Mouse (Mus musculus) midbrain, embryonic 13.5 days (tissue): ENCODE measurements around the gene Padi2. TPM values are rescaled to one million over a fixed set of nuclear protein-coding genes. Genes with fewer than 3 reads are reported as not detected.

Experiments used
- ATAC-seq: fragments of 200-750 bp; cut with Nextera tagmentation; 2 replicates; pipeline ENCODE4 v1.8.0; 2017; ENCODE audit warnings: mild to moderate bottlenecking, moderate TSS enrichment, moderate library complexity
- H3K27ac ChIP-seq: fragments of 300-500 bp; sonication (generic); 2 replicates; pipeline ENCODE4 v1.5.1; 2015; ENCODE audit warnings: inconsistent platforms, mild to moderate bottlenecking, moderate library complexity
- H3K27me3 ChIP-seq: fragments of 300-500 bp; sonication (generic); 2 replicates; pipeline ENCODE4 v1.6.1; 2015; ENCODE audit warnings: mild to moderate bottlenecking, inconsistent platforms
- H3K36me3 ChIP-seq: fragments of 300-500 bp; sonication (generic); 2 replicates; pipeline ENCODE4 v1.6.1; 2015; ENCODE audit warnings: mild to moderate bottlenecking, inconsistent platforms
- H3K4me1 ChIP-seq: fragments of 300-500 bp; sonication (generic); replicated peaks from 2 replicates; pipeline ENCODE4 v1.6.1; 2015; ENCODE audit warnings: inconsistent platforms
- H3K4me2 ChIP-seq: fragments of 300-500 bp; sonication (generic); replicated peaks from 2 replicates; pipeline ENCODE4 v1.6.1; 2015; ENCODE audit warnings: moderate library complexity, mild to moderate bottlenecking, inconsistent platforms
- H3K4me3 ChIP-seq: fragments of 300-500 bp; sonication (generic); replicated peaks from 2 replicates; pipeline ENCODE4 v1.5.1; 2015; ENCODE audit warnings: mild to moderate bottlenecking, inconsistent platforms
- H3K9ac ChIP-seq: fragments of 300-500 bp; sonication (generic); replicated peaks from 2 replicates; pipeline ENCODE4 v1.6.1; 2015; ENCODE audit warnings: mild to moderate bottlenecking, inconsistent platforms
- H3K9me3 ChIP-seq: fragments of 300-500 bp; sonication (generic); 2 replicates; pipeline ENCODE4 v1.6.1; 2016; ENCODE audit warnings: mild to moderate bottlenecking, inconsistent platforms
- WGBS: fragments of 180-500 bp; shearing (Covaris S2); methylation state at CpG from one replicate; pipeline ENCODE4 v1.1.7; 2015; 5-methylcytosine and 5-hydroxymethylcytosine counted together
- polyA plus RNA-seq: library from polyadenylated mRNA; unstranded; fragments of >200 nt; fragmentation: Nextera tagmentation; extraction: Ambion mirVana; gene quantifications from 2 replicates; pipeline ENCODE4 v1.2.1, GENCODE M21; 2015

Padi2 gene
- polyA plus RNA-seq, 1 experiment from 2014 or later: 0.93 TPM

GRCm38 (mm10) chr4:140950574-140950973, 44.4 kb downstream of the Padi2 start:
- Histone ChIP-seq H3K36me3 (no peaks in the 10 kb centered on the region), H3K9ac (no peak overlapping the region), H3K4me3 (no peak overlapping the region), H3K27me3 (no peaks in the 10 kb centered on the region), H3K4me2 (no peak overlapping the region), H3K9me3 (no peaks in the 10 kb centered on the region), H3K27ac (no peak overlapping the region), H3K4me1 (no peaks in the 10 kb centered on the region)
- WGBS: 87% methylated on average over 3 of the region's 3 CpGs
- ATAC-seq: no peak

- H3K27me3 ChIP-seq: no peaks in the 10 kb centered on the region
- H3K4me2 ChIP-seq: no peak overlapping the region
- H3K4me1 ChIP-seq: peaks cover 7% of the 10 kb centered on the region
- 92% methylated on average over 18 of the region's 18 CpGs for WGBS
- no peaks in the 10 kb centered on the region for H3K36me3 ChIP-seq
- no peaks in the 10 kb centered on the region for H3K9me3 ChIP-seq
- no peak for ATAC-seq
- H3K9ac ChIP-seq: no peak overlapping the region
- no peak overlapping the region for H3K27ac ChIP-seq
- no peak overlapping the region for H3K4me3 ChIP-seq
These were observed 45.9 kb downstream of the Padi2 start for GRCm38 (mm10) chr4:140951861-140952641.

- Histone ChIP-seq H3K9me3 (no peaks in the 10 kb centered on the region), H3K27ac (peak overlapping the region; percentile 80), H3K4me1 (peaks cover 26% of the 10 kb centered on the region), H3K27me3 (no peaks in the 10 kb centered on the region), H3K9ac (peak overlapping the region; percentile 61), H3K36me3 (no peaks in the 10 kb centered on the region), H3K4me3 (peak overlapping the region; percentile 42), H3K4me2 (peak overlapping the region; percentile 70)
- WGBS: 3% methylated on average over 17 of the region's 17 CpGs
- no peak for ATAC-seq
These were observed 51.1 kb downstream of the Padi2 start for GRCm38 (mm10) chr4:140957131-140957702.

- H3K4me3 ChIP-seq: peak overlapping the region; percentile 42
These were observed 51.6 kb downstream of the Padi2 start for GRCm38 (mm10) chr4:140957725-140958124.

GRCm38 (mm10) chr4:140958319-140958718, 52.2 kb downstream of the Padi2 start:
- no peak for ATAC-seq
- no peak overlapping the region for H3K4me2 ChIP-seq
- 62% methylated on average over 6 of the region's 6 CpGs for WGBS
- H3K27me3 ChIP-seq: no peaks in the 10 kb centered on the region
- H3K27ac ChIP-seq: no peak overlapping the region
- no peaks in the 10 kb centered on the region for H3K36me3 ChIP-seq
- H3K9me3 ChIP-seq: no peaks in the 10 kb centered on the region
- peaks cover 37% of the 10 kb centered on the region for H3K4me1 ChIP-seq
- H3K9ac ChIP-seq: no peak overlapping the region
- no peak overlapping the region for H3K4me3 ChIP-seq

More at GRCm38 (mm10) chr4:140957725-140958124, 51.6 kb downstream of the Padi2 start:
- peaks cover 31% of the 10 kb centered on the region for H3K4me1 ChIP-seq
- peak; percentile 44 for ATAC-seq
- H3K9me3 ChIP-seq: no peaks in the 10 kb centered on the region
- H3K27ac ChIP-seq: peak overlapping the region; percentile 80
- peak overlapping the region; percentile 61 for H3K9ac ChIP-seq
- H3K36me3 ChIP-seq: no peaks in the 10 kb centered on the region
- H3K4me2 ChIP-seq: peak overlapping the region; percentile 70
- WGBS: under 1% methylated on average over 13 of the region's 13 CpGs
- H3K27me3 ChIP-seq: no peaks in the 10 kb centered on the region

GRCm38 (mm10) chr4:140959128-140959679, 53.1 kb downstream of the Padi2 start:
- WGBS: 91% methylated on average over 7 of the region's 7 CpGs
- H3K27me3 ChIP-seq: no peaks in the 10 kb centered on the region
- H3K36me3 ChIP-seq: no peaks in the 10 kb centered on the region
- no peak overlapping the region for H3K4me3 ChIP-seq
- no peak for ATAC-seq
- H3K4me1 ChIP-seq: peaks cover 44% of the 10 kb centered on the region
- no peak overlapping the region for H3K4me2 ChIP-seq
- H3K9ac ChIP-seq: no peak overlapping the region
- no peaks in the 10 kb centered on the region for H3K9me3 ChIP-seq
- no peak overlapping the region for H3K27ac ChIP-seq

- Histone ChIP-seq H3K4me1 (peaks cover 50% of the 10 kb centered on the region), H3K27me3 (no peaks in the 10 kb centered on the region), H3K4me2 (no peak overlapping the region), H3K36me3 (no peaks in the 10 kb centered on the region), H3K27ac (no peak overlapping the region), H3K9me3 (no peaks in the 10 kb centered on the region), H3K9ac (no peak overlapping the region), H3K4me3 (no peak overlapping the region)
- 78% methylated on average over 10 of the region's 10 CpGs for WGBS
- ATAC-seq: no peak
These were observed 53.8 kb downstream of the Padi2 start for GRCm38 (mm10) chr4:140959715-140960479.

- Histone ChIP-seq H3K4me1 (peaks cover 52% of the 10 kb centered on the region), H3K4me2 (peak within 1 kb of the TSS; percentile 77), H3K4me3 (peak within 1 kb of the TSS; percentile 74), H3K9ac (peak within 1 kb of the TSS; percentile 89), H3K27ac (peak within 1 kb of the TSS; percentile 84), H3K9me3 (no peaks in the 10 kb centered on the region), H3K27me3 (no peaks in the 10 kb centered on the region), H3K36me3 (peaks cover under 1% of the 10 kb centered on the region; the same call in 1 of the 2 replicates)
- WGBS: 2% methylated on average over 37 of the region's 37 CpGs
- peak; percentile 96 for ATAC-seq
These were observed 54.8 kb downstream of the Padi2 start, which contains the start of gene Sdhb for GRCm38 (mm10) chr4:140960781-140961466. Gene Sdhb (plus strand): TSS chr4:140961203.

GRCm38 (mm10) chr4:140961467-140962206, 55.5 kb downstream of the Padi2 start:
- H3K9ac ChIP-seq: peak overlapping the region; percentile 89
- peak overlapping the region; percentile 74 for H3K4me3 ChIP-seq
- H3K4me2 ChIP-seq: peak overlapping the region; percentile 77
- peak; percentile 9; the same call in 1 of the 2 replicates for ATAC-seq
- H3K4me1 ChIP-seq: peaks cover 49% of the 10 kb centered on the region
- H3K27me3 ChIP-seq: no peaks in the 10 kb centered on the region
- no peaks in the 10 kb centered on the region for H3K9me3 ChIP-seq
- H3K36me3 ChIP-seq: peaks cover 8% of the 10 kb centered on the region
- peak overlapping the region; percentile 84 for H3K27ac ChIP-seq
- WGBS: 2% methylated on average over 38 of the region's 38 CpGs

GRCm38 (mm10) chr4:140962207-140962909, 56.2 kb downstream of the Padi2 start:
- peaks cover 42% of the 10 kb centered on the region for H3K4me1 ChIP-seq
- peak overlapping the region; percentile 77 for H3K4me2 ChIP-seq
- peak overlapping the region; percentile 74 for H3K4me3 ChIP-seq
- H3K9ac ChIP-seq: peak overlapping the region; percentile 89
- no peak overlapping the region for H3K27ac ChIP-seq
- 80% methylated on average over 8 of the region's 8 CpGs for WGBS
- no peaks in the 10 kb centered on the region for H3K27me3 ChIP-seq
- H3K36me3 ChIP-seq: peaks cover 14% of the 10 kb centered on the region
- no peak for ATAC-seq
- H3K9me3 ChIP-seq: no peaks in the 10 kb centered on the region
